Comparison of ENCODE assay signal across 37 mouse cellular contexts in genomic region chr7:4771202-4771601, GRCm38 (mm10). TPM values are rescaled to one million over a fixed set of nuclear protein-coding genes. Genes with fewer than 3 reads are reported as not detected.
"Had no signal": no experiment of that assay in that cellular context is flagged by ENCODE, and none has a peak within 500 bp of the region (broad histone marks: within the 10 kb centered on the region; RNA-seq: fewer than 3 reads in every experiment).

Gene Fam71e2, minus strand, starts transcription at chr7:4771302.

- H3K9ac ChIP-seq: heart, embryonic 12.5 days; hindbrain, embryonic 12.5 days; hindbrain, embryonic 14.5 days; intestine, embryonic 15.5 days; limb, embryonic 12.5 days had no signal

- ATAC-seq: hindbrain, embryonic 16.5 days; inflammation-experienced regulatory T-cells, adult 6 months; intestine, embryonic 15.5 days; intestine, postnatal 0 days had no signal

- DNase-seq: gastrocnemius, adult 2 months; gastrocnemius, postnatal 10 days; gastrocnemius, postnatal 25 days; heart, adult 18-20 months; heart, postnatal 10 days; heart, postnatal 4 days; kidney, adult 18-20 months; kidney, adult 8-10 months; kidney, postnatal 10 days; kidney, postnatal 25 days; kidney, postnatal 4 days; liver had no signal

- H3K4me2 ChIP-seq: heart, embryonic 12.5 days; hindbrain, embryonic 12.5 days; hindbrain, embryonic 14.5 days; intestine, embryonic 15.5 days; limb, embryonic 12.5 days; liver, embryonic 11.5 days had no signal

- H3K9me3 ChIP-seq: heart, embryonic 10.5 days; hindbrain, embryonic 12.5 days; intestine, embryonic 15.5 days; limb, embryonic 10.5 days; limb, embryonic 12.5 days had no signal

- H3K4me3 ChIP-seq: gastrocnemius, adult 2 months; heart, embryonic 10.5 days; heart, embryonic 12.5 days; hindbrain, embryonic 12.5 days; intestine, embryonic 15.5 days; layer of hippocampus, adult 2 months; left cerebral cortex, adult 2 months; limb, embryonic 10.5 days; limb, embryonic 12.5 days had no signal

- H3K27ac ChIP-seq: gastrocnemius, adult 2 months; heart, embryonic 10.5 days; hindbrain, embryonic 12.5 days; hindbrain, embryonic 14.5 days; intestine, embryonic 15.5 days; layer of hippocampus, adult 2 months; left cerebral cortex, adult 2 months; limb, embryonic 10.5 days; limb, embryonic 12.5 days had no signal

- H3K36me3 ChIP-seq: heart, embryonic 10.5 days; heart, embryonic 12.5 days; hindbrain, embryonic 12.5 days; intestine, embryonic 15.5 days; limb, embryonic 10.5 days; limb, embryonic 12.5 days had no signal

- H3K4me1 ChIP-seq: heart, embryonic 10.5 days; heart, embryonic 12.5 days; hindbrain, embryonic 12.5 days; intestine, embryonic 15.5 days; limb, embryonic 10.5 days; limb, embryonic 12.5 days had no signal

RNA-seq across cellular contexts. Expression of gene Fam71e2, which starts in this region (rescaled TPM):
- total RNA-seq: gastrocnemius, adult 2 months; gastrocnemius, postnatal 10 days; gastrocnemius, postnatal 25 days; gastrocnemius, postnatal 4 days; granulocyte monocyte progenitor cell, adult 5-6 weeks; heart, adult 18-20 months; heart, adult 8-10 months; heart, postnatal 10 days; heart, postnatal 25 days; heart, postnatal 4 days; layer of hippocampus, adult 2 months; layer of hippocampus, postnatal 10 days; layer of hippocampus, postnatal 25 days; left cerebral cortex, adult 2 months; left cerebral cortex, postnatal 14 days; left cerebral cortex, postnatal 36 days had no signal
- polyA plus RNA-seq: heart, embryonic 10.5 days; heart, embryonic 12.5 days; heart, embryonic 14.5 days; heart, embryonic 16.5 days; hindbrain, embryonic 12.5 days; hindbrain, embryonic 14.5 days; hindbrain, embryonic 16.5 days; inflammation-experienced regulatory T-cells, adult 6 months; intestine, embryonic 15.5 days; intestine, postnatal 0 days; kidney, embryonic 14.5 days; kidney, embryonic 16.5 days; limb, embryonic 10.5 days; limb, embryonic 12.5 days; liver, embryonic 11.5 days had no signal
